Mouse (Mus musculus) ES-E14 (cell line): ENCODE measurements around the gene Adsl.

Source experiments
- ZC3H11A ChIP-seq: IDR thresholded peaks from 2 replicates; pipeline ENCODE4 v1.6.1; 2012; ENCODE audit warnings: low read depth, mild to moderate bottlenecking, inconsistent platforms, low read length, borderline replicate concordance
- ZNF384 ChIP-seq: IDR thresholded peaks from 2 replicates; pipeline ENCODE4 v1.6.1; 2012; ENCODE audit warnings: low read depth, low read length, inconsistent platforms

- TF ChIP-seq ZC3H11A (no peak), ZNF384 (no peak)
Observed at GRCm38 (mm10) chr15:80921781-80922180, 26.5 kb upstream of the Adsl start.
